Mouse (Mus musculus): ENCODE results near the gene Ppil4. TPM values are rescaled to one million over a fixed set of nuclear protein-coding genes. Genes with fewer than 3 reads are reported as not detected.

Ppil4 gene
- polyA plus RNA-seq, 1 experiment from 2014 or later: 49.6 TPM

DNA sequence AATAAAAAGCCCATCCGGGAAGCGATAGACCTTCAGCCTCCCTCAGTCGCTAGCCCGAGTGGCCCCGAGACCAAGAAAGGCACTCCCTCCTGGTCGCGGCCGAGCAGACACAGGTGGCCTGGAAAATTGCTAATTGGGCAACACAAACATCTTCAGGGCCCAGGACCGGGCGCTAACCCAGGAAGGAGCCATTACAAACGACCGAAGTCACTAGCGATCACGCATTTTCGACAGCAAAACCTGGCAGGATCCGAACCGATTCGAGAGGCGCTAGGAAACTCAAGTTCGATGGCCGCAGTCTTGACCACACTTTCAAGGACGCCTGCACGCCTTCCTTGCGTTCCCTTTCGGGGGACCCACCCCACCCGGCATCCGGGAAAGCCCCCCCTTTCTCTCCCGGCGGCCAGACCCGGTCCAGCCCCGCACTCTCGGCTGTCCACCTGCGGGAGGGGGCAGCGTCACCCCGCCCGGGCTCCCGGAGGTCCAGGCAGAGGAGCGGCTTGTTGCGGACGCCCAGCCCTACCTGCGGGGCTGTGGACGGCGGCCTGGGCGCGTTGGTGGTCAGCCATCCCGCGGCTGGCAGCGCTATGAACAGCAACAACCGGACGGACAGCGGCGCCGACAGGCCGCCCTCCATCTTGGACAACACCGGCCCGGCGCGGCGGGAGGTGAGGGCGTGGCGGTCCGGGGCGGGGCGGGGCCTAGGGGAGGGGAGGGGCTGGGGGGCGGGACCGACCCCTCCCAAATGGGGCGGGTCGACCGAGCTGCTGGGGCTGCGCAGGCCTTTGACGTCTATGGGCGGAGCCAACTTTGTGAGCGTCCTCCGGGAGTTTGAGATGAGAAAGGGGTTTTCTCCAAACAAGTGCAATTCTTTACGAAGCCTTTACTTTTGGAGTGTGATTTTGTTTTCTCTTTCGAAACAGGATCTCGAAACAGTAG is 12.2 kb upstream of the Ppil4 start:
- ATAC-seq (replicated peaks; ENCODE audit: low FRiP score): peak; percentile 95
- no peaks in the 10 kb centered on the region for H3K36me3 ChIP-seq (ENCODE audit: control insufficient read depth, insufficient read depth, low read length)
- no peaks in the 10 kb centered on the region for H3K27me3 ChIP-seq (ENCODE audit: control insufficient read depth, insufficient read depth, low read length)
- H3K9me3 ChIP-seq (ENCODE audit: control insufficient read depth, low read length): no peaks in the 10 kb centered on the region
- no peaks in the 10 kb centered on the region for H3K4me1 ChIP-seq (replicated peaks; ENCODE audit: control insufficient read depth, insufficient read depth, low read length)
- peak overlapping the region; percentile 70 for H3K4me2 ChIP-seq (ENCODE audit: low read depth, low read length, severe bottlenecking)
- peak overlapping the region; percentile 95 for H3K4me3 ChIP-seq (ENCODE audit: low read depth, low read length)
- no peak overlapping the region for H3K27ac ChIP-seq (ENCODE audit: low read depth, low read length)
- peak overlapping the region; percentile 84 for H3K9ac ChIP-seq (ENCODE audit: low read length)
- DNase-seq (ENCODE audit: low spot score): peak; percentile 97
- WGBS: under 1% methylated on average over 59 of the region's 77 CpGs

DNA sequence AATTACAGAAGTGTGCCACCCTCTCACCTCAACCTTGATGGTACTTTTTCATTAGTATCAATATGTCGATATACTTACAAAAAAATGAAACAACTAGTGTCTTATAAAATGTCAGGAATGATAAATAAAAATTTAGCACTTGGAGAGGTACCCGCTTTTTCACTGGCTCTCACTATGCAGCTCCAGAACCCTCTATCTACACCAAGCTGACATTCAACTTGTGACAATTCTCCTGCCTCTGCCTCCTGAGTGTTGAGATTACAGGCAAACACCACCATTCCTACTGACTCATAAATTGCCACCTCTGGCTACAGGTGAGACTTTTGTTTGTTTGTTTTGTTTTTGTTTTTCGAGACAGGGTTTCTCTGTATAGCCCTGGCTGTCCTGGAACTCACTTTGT is 11.5 kb upstream of the Ppil4 start:
- H3K4me1 ChIP-seq (replicated peaks; ENCODE audit: control insufficient read depth, insufficient read depth, low read length): no peaks in the 10 kb centered on the region
- H3K9me3 ChIP-seq (ENCODE audit: control insufficient read depth, low read length): no peaks in the 10 kb centered on the region
- ATAC-seq (replicated peaks; ENCODE audit: low FRiP score): peak; percentile 18; the same call in 1 of the 2 replicates
- peak overlapping the region; percentile 95 for H3K4me3 ChIP-seq (ENCODE audit: low read depth, low read length)
- DNase-seq (ENCODE audit: low spot score): no peak
- no peak overlapping the region for H3K9ac ChIP-seq (ENCODE audit: low read length)
- no peaks in the 10 kb centered on the region for H3K36me3 ChIP-seq (ENCODE audit: control insufficient read depth, insufficient read depth, low read length)
- WGBS: 58% methylated on average over 3 of the region's 3 CpGs
- H3K27ac ChIP-seq (ENCODE audit: low read depth, low read length): no peak overlapping the region
- H3K27me3 ChIP-seq (ENCODE audit: control insufficient read depth, insufficient read depth, low read length): no peaks in the 10 kb centered on the region
- peak overlapping the region; percentile 70; the same call in 1 of the 2 replicates for H3K4me2 ChIP-seq (ENCODE audit: low read depth, low read length, severe bottlenecking)

DNA sequence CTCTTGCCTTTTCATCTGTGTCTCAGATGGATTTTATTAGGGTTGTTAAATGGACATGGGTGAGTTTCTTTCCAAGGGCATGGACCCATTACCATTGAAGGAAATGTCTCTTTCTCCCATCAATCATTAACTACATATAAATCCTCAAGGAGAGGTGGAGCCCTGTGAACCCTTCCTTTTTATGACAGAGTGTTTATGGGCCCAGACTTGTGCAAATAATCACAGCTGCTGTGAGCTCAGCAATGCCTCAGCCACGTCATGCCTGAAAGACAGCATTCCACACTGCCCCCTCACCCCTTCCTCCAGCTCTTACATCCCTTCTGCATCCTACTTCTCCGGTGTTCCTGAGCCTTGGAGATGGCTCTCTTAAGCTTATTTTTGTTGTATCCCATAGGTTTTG is 5.4 kb upstream of the Ppil4 start:
- no peaks in the 10 kb centered on the region for H3K27me3 ChIP-seq (ENCODE audit: control insufficient read depth, insufficient read depth, low read length)
- H3K9me3 ChIP-seq (ENCODE audit: control insufficient read depth, low read length): no peaks in the 10 kb centered on the region
- H3K4me3 ChIP-seq (ENCODE audit: low read depth, low read length): no peak overlapping the region
- H3K36me3 ChIP-seq (ENCODE audit: control insufficient read depth, insufficient read depth, low read length): peaks cover 6% of the 10 kb centered on the region; the same call in 1 of the 2 replicates
- no peak overlapping the region for H3K4me2 ChIP-seq (ENCODE audit: low read depth, low read length, severe bottlenecking)
- DNase-seq (ENCODE audit: low spot score) (no peak), ATAC-seq (replicated peaks; ENCODE audit: low FRiP score) (no peak)
- 51% methylated on average over 2 of the region's 2 CpGs for WGBS
- H3K9ac ChIP-seq (ENCODE audit: low read length): no peak overlapping the region
- H3K27ac ChIP-seq (ENCODE audit: low read depth, low read length): no peak overlapping the region
- no peaks in the 10 kb centered on the region for H3K4me1 ChIP-seq (replicated peaks; ENCODE audit: control insufficient read depth, insufficient read depth, low read length)

DNA sequence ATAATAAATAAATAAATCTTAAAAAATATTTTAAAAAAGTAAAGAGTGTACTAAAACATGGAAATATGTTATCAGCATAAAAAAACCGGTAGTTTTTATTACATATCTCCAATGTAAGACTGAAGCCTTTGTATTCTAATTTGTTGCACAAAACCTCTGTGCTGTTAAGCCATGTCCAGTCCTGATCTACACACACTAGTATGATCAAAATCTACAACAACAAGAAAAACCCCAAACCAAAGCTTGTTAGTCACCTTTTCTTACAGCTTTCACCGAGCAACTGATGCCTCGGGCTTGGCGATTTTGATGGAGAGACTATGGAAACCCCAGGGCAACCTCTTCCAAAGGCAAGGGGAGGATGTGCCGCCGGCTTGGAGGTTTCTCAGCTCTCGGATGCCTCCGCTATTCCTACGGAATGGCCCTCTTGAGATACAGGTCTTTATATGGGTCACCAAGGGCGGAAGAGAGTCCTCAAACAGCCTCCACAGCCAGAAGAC is 389 bp upstream of the Ppil4 start:
- H3K27me3 ChIP-seq (ENCODE audit: control insufficient read depth, insufficient read depth, low read length): no peaks in the 10 kb centered on the region
- peaks cover 8% of the 10 kb centered on the region for H3K4me1 ChIP-seq (replicated peaks; ENCODE audit: control insufficient read depth, insufficient read depth, low read length)
- no peak overlapping the region for H3K27ac ChIP-seq (ENCODE audit: low read depth, low read length)
- no peaks in the 10 kb centered on the region for H3K9me3 ChIP-seq (ENCODE audit: control insufficient read depth, low read length)
- ATAC-seq (replicated peaks; ENCODE audit: low FRiP score): peak; percentile 32; the same call in 1 of the 2 replicates
- peak overlapping the region; percentile 71 for H3K4me3 ChIP-seq (ENCODE audit: low read depth, low read length)
- peaks cover 6% of the 10 kb centered on the region; the same call in 1 of the 2 replicates for H3K36me3 ChIP-seq (ENCODE audit: control insufficient read depth, insufficient read depth, low read length)
- H3K4me2 ChIP-seq (ENCODE audit: low read depth, low read length, severe bottlenecking): peak overlapping the region; percentile 42
- WGBS: under 1% methylated on average over 10 of the region's 10 CpGs
- no peak for DNase-seq (ENCODE audit: low spot score)
- H3K9ac ChIP-seq (ENCODE audit: low read length): peak overlapping the region; percentile 63

- no peak for DNase-seq (ENCODE audit: low spot score)
- ATAC-seq (replicated peaks; ENCODE audit: low FRiP score): no peak
- Histone ChIP-seq H3K4me2 (ENCODE audit: low read depth, low read length, severe bottlenecking) (no peak overlapping the region), H3K9ac (ENCODE audit: low read length) (no peak overlapping the region), H3K36me3 (ENCODE audit: control insufficient read depth, insufficient read depth, low read length) (no peaks in the 10 kb centered on the region; the same call in 1 of the 2 replicates), H3K27ac (ENCODE audit: low read depth, low read length) (no peak overlapping the region), H3K4me3 (ENCODE audit: low read depth, low read length) (no peak overlapping the region), H3K27me3 (ENCODE audit: control insufficient read depth, insufficient read depth, low read length) (no peaks in the 10 kb centered on the region), H3K9me3 (ENCODE audit: control insufficient read depth, low read length) (no peaks in the 10 kb centered on the region), H3K4me1 (replicated peaks; ENCODE audit: control insufficient read depth, insufficient read depth, low read length) (no peaks in the 10 kb centered on the region)
- WGBS: 96% methylated on average over 3 of the region's 3 CpGs
These were observed 8.6 kb downstream of the Ppil4 start for GRCm38 (mm10) chr10:7801258-7801657.

DNA sequence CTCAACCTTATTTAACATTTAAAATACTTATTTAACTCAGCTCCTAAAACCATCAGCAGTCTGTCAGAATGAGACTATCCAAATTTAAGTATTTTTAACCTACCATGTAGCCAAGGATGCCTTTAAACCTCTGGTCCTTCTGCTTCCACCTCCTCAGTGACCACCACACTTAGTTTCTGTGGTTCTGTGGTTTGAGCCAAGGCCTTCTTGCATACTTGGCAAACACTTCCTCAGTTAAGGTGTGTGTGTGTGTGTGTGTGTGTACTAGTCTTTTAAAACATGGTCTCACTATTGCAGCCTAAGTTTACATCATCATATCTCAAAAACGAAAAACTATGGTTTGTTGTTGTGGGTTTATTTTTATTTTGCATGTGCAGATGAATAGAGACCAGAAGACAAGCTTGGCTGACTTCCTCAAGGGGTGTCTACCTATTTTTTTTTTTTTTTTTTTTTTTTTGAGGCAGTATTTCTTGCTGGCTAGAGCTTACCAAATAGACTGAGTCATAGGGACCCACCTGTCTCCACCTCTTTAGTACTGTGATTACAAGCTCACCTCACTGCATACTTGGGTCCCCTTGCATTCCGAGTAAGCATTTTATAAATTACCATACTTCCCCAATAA is 9.9 kb downstream of the Ppil4 start:
- H3K9ac ChIP-seq (ENCODE audit: low read length): no peak overlapping the region
- no peaks in the 10 kb centered on the region for H3K27me3 ChIP-seq (ENCODE audit: control insufficient read depth, insufficient read depth, low read length)
- H3K4me2 ChIP-seq (ENCODE audit: low read depth, low read length, severe bottlenecking): no peak overlapping the region
- 90% methylated on average over 2 of the region's 2 CpGs for WGBS
- no peak overlapping the region for H3K27ac ChIP-seq (ENCODE audit: low read depth, low read length)
- H3K4me1 ChIP-seq (replicated peaks; ENCODE audit: control insufficient read depth, insufficient read depth, low read length): no peaks in the 10 kb centered on the region
- H3K9me3 ChIP-seq (ENCODE audit: control insufficient read depth, low read length): no peaks in the 10 kb centered on the region
- H3K4me3 ChIP-seq (ENCODE audit: low read depth, low read length): no peak overlapping the region
- no peaks in the 10 kb centered on the region; the same call in 1 of the 2 replicates for H3K36me3 ChIP-seq (ENCODE audit: control insufficient read depth, insufficient read depth, low read length)
- no peak for ATAC-seq (replicated peaks; ENCODE audit: low FRiP score)
- DNase-seq (ENCODE audit: low spot score): no peak

DNA sequence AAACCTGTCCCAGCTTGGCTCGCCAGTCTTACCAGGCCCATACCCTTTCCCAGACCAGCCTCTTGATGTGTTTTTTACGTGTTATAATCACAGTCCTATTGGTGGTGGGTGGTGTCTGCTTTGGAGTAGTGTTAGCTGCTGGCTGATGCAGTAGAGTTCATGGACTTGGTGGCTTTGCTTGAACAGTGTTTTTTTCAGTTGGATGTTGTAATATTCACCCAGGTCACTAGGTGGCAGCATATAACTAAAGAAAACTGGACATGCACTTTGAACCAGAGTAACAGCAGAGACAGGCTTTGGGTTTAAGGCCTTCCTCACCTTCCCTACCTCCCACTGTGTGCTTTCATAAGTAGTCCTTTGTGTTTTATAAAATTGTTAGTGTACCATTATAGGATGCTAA is 17.2 kb downstream of the Ppil4 start:
- 55% methylated on average over 2 of the region's 2 CpGs for WGBS
- DNase-seq (ENCODE audit: low spot score): no peak
- Histone ChIP-seq H3K4me1 (replicated peaks; ENCODE audit: control insufficient read depth, insufficient read depth, low read length) (no peaks in the 10 kb centered on the region), H3K4me3 (ENCODE audit: low read depth, low read length) (no peak overlapping the region), H3K4me2 (ENCODE audit: low read depth, low read length, severe bottlenecking) (no peak overlapping the region), H3K27me3 (ENCODE audit: control insufficient read depth, insufficient read depth, low read length) (no peaks in the 10 kb centered on the region), H3K27ac (ENCODE audit: low read depth, low read length) (no peak overlapping the region), H3K36me3 (ENCODE audit: control insufficient read depth, insufficient read depth, low read length) (peaks cover 2% of the 10 kb centered on the region; the same call in 1 of the 2 replicates), H3K9me3 (ENCODE audit: control insufficient read depth, low read length) (no peaks in the 10 kb centered on the region), H3K9ac (ENCODE audit: low read length) (no peak overlapping the region)
- peak; percentile 27; the same call in 1 of the 2 replicates for ATAC-seq (replicated peaks; ENCODE audit: low FRiP score)

GRCm38 (mm10) chr10:7816476-7816875 is 23.8 kb downstream of the Ppil4 start:
- H3K36me3 ChIP-seq (ENCODE audit: control insufficient read depth, insufficient read depth, low read length): peaks cover 2% of the 10 kb centered on the region; the same call in 1 of the 2 replicates

More at GRCm38 (mm10) chr10:7816476-7816875, 23.8 kb downstream of the Ppil4 start:
- Histone ChIP-seq H3K9ac (ENCODE audit: low read length) (no peak overlapping the region), H3K27ac (ENCODE audit: low read depth, low read length) (no peak overlapping the region), H3K4me2 (ENCODE audit: low read depth, low read length, severe bottlenecking) (no peak overlapping the region), H3K4me3 (ENCODE audit: low read depth, low read length) (no peak overlapping the region), H3K4me1 (replicated peaks; ENCODE audit: control insufficient read depth, insufficient read depth, low read length) (no peaks in the 10 kb centered on the region), H3K9me3 (ENCODE audit: control insufficient read depth, low read length) (no peaks in the 10 kb centered on the region), H3K27me3 (ENCODE audit: control insufficient read depth, insufficient read depth, low read length) (no peaks in the 10 kb centered on the region)
- WGBS: 94% methylated on average over 2 of the region's 2 CpGs
- DNase-seq (ENCODE audit: low spot score) (no peak), ATAC-seq (replicated peaks; ENCODE audit: low FRiP score) (no peak)
